Mouse (Mus musculus) embryo, embryonic 10.5 days (tissue): ENCODE measurements around the gene Phtf2.

Experiments
- DNase-seq: peaks from one replicate; pipeline ENCODE4 v3.0.0-alpha.2; 2015; ENCODE audit warnings: low spot score

Gene Phtf2

DNA sequence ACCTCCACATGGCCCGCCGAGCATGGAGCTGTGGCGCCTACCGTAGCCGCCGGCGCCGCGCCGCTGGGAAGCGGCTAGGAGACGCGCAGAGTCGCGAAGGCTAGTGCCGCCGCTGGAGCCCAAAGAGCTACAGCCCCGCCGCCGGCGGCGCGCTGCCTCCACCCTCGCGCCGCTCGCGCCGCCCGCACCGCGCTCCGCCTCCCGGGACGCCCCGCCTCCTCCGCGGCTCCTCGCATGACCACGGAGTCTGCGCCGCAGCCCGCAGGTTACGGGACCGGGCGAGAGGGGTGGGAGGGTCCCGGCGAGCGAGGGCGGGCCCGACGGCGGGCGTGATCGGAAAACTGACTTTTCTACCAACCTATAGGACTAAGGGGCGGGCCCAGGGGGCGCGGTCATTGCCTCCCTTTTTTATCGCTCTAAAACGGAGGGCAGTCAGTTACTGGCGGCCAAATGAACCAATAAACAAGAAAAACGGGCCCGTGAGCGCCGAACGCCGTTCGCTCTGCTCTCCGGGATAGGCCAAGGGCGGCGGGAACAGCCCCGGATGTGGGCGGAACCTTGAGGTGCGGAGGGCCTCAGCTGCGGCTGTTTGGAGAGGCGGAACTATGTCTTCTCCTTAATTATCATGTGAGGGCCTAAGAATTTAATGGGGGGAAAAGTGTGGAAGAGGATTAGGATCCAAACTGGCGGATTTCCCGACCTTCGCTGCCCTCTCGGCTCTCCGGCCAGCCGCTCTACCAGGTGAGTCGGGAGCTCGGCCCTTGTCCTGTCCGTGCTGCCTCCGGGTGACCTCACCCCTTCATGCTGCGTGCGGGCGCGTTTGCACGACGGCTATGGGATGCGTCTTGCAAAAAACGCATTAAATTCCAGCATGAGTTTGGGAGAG lies at the start of gene Phtf2, which contains the start of gene Tmem60:
Phtf2 (minus strand) TSS at position 210 of the 886 bp plus-strand sequence.
Tmem60 (plus strand) TSS at position 277 of the 886 bp plus-strand sequence.
- DNase-seq = peak; percentile 99

DNA sequence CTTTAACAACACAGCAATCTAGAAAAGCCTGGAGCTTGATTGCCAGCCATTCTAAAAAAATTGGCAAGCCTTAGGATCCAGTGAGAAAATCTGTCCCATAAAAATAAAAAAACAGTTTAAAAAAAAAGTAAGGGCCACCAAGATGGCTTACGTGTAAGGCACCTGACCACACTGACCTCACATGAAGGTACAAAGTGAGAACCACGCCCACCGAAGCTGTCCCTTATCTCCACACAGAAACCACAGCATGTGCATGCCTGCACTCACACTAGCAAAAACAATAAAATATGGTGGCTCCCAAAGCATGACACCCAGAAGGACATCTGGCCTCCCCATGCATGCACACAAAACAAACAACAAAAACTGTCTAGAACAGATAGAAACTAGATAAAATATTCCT lies 49.4 kb upstream of the Phtf2 start:
- DNase-seq = no peak

DNA sequence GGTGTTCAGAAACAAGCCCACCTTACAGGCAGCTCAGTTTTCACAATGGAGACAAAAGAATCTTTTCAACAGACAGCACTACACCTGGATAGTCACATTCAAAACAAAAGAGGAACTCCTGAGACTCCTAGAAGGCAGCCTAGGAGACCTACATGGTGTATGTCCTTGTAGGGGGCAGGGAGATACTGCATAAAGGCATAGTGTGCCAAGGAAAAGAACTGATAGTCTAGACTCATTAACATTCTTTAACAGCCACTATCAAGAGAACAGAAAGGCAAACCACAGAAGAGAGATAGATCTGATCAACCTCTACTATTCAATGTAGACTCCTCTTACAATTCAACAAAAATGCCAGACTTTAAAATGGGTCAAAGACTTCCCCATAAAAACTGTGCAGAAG lies 48.5 kb upstream of the Phtf2 start:
- DNase-seq = no peak

DNA sequence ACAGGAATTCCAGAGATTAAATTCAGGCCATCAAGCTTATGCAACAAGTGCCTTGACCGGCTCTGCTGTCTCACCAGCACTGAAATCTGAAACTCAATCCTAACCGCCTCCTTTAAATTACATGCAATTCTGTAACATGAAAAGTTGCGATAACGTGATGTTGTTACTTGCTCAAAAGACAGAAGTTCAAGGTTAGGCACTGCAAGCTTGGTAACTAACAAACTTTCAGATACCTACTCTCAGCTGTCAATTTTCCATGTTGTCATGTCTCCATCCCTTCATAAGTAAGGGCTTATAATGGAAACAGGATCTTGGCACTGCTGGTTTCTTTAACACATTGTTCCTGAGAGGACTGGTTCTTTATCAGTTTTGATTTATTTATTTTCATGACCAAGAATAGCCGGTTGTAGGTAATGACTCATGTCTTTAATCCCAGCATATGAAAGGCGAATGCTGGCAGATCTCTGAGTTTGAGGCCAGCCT lies 47.8 kb upstream of the Phtf2 start:
- DNase-seq = no peak

DNA sequence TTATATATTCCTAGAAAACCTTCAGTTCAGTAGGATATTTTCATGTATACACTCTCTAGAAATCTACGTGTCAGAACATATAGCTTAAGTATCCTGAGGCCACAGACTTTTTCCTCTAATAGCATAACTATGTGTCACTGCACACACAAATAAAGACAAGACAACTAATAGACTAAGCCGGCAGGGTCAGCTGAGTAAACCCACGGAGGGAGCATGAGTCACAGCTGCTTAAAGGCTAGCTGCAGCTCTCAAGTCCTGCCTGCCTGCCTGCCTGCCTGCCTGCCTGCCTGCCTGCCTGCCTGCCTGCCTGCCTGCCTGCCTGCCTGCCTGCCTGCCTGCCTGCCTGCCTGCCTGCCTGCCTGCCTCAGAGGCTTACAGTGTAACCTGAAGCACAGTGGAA lies 43.5 kb upstream of the Phtf2 start:
- no peak for DNase-seq

DNA sequence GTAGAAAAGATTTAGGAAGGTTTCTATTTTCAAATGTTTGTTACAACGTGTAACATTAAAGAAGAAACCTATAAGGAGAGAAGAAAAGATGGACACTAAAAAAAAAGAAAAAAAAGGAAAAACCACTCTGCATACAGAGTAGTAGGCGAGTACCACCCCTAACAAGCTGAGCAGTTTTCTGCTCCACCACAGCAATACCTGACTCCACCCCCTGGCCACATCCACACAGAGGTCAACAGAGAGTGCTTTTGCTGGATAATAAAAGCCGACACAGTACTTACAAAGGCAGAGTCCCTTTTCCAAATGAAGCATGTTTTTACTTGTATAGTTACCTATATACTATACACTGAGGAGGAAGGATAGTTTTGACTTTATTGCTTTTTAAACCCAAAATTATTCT lies 42.7 kb upstream of the Phtf2 start:
- DNase-seq = no peak

DNA sequence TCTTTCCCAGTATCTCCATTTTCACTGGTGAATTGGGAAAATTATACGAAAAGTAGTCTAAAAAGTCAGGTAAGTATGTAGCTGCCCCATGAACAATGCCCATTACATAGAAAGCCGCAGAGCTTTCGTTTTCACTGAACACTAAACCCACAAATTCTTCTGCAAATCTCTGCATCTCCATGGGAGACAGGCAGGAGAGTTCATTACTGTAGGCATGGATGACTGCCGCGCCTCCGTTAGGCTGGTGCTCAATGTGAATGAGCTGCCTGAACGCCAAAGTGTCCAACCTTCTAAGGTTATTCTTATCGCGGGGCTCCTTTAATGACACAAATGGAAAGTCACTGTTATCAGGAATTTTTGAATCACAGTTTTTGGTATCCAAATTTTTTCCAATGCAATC lies 37.6 kb upstream of the Phtf2 start:
- no peak for DNase-seq

DNA sequence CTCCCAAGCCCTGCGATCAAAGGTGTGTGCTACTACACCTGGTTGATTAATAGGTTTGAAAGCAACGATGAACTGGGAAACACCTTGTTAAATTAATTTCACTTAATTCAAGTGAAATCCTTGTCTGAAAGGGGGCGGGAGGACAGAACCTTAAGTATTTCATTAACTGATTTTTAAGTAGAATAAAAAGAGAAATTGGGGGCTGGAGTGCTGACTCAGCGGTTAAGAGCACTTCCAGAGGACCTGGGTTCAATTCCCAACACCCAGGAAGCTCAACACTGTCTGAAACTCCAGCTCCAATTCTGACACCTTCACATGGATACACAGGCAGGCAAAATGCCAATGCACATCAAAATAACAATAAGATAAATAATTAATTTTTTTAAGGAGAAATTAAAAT lies 37.0 kb upstream of the Phtf2 start:
- DNase-seq = no peak

DNA sequence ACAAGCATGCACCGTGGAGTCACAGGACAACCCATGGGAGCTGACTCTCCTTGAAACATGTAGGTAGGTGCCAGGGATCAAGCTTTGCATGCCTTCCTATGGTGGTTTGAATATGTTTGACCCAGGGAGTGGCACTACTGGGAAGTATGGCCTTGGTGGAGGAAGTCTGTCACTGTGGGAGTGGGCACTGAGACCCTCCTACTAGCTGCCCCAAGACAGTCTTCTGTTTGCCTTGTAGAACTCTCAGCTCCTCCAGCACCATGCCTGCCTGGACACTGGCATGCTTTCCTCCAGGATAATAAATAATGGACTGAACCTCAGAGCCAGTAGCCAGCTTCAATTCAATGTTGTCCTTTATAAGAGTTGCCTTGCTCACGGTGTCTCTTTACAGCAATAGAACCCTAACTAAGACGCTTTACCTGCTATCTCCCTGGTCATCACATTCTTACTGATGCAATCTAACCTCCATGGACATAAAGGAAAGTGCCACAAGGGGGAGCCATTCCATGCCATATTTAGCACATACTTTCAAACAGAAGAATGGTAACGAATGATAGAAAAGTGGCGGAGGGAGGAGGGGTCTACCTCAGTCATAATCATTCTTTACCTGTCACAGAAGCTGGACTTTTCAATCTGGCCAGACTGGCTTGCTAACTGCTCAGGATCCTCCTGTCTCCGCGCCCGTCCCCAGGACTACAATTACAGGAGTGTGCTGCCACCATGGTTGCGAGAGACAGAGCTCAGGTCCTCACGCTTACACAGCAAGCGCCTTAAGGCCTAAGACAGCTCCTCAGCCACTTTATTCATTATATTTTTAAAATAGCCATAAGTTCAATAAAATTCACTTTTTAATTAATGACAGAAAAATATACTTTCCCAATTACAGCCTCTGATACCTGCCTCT lies 31.7 kb upstream of the Phtf2 start:
- peak; percentile 78 for DNase-seq

DNA sequence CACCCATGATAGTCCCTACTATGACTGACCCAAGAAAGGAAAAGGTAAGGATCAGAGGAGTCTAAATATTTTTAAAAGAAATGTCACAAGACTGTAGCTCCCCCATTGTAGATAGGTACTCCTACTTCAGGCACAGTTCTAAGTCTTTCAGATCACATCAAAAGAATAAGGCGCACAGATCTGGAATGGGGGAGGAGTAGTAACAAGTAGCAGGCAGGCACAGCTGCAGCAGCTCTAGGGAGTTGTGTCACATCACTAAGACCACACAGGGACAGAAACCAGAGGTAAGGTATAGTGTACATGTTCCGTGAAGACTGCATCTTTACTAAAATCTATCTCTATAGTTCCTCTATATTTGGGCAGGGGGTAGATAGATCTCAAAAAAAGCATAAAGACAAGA lies 29.8 kb upstream of the Phtf2 start:
- no peak for DNase-seq

DNA sequence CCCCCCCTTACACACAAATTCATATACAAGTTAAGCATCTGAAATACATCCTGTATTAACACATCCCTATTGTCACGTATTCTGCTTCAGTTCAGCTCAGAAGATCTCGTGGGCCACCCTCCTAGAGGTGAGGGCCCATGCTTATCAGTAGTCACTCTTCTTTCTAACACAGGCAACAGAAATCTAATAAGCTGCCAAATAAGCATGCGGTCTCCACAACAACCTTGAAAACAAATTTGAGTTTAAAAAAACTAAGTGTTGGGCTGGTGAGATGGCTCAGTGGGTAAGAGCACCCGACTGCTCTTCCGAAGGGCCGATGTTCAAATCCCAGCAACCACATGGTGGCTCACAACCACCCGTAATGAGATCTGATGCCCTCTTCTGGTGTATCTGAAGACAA lies 24.3 kb upstream of the Phtf2 start:
- no peak for DNase-seq

DNA sequence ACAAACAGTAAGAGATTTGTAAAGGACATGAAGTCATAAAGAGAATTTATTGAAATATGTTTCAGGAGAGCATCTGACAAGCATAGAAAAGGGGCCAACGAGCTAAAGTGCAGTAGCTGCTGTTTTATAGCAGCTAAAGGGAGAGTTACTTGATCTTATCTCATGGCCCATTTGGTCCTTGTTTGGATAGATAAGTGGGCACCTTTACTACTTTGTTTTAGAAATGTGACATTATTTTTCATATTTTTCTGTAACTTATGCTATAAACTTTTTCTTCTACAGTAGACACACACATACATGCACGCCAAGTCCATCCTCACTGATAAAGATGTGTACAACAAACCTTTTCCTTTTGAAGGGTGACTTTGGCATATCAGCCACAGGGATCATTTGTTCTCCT lies 23.5 kb upstream of the Phtf2 start:
- no peak for DNase-seq

DNA sequence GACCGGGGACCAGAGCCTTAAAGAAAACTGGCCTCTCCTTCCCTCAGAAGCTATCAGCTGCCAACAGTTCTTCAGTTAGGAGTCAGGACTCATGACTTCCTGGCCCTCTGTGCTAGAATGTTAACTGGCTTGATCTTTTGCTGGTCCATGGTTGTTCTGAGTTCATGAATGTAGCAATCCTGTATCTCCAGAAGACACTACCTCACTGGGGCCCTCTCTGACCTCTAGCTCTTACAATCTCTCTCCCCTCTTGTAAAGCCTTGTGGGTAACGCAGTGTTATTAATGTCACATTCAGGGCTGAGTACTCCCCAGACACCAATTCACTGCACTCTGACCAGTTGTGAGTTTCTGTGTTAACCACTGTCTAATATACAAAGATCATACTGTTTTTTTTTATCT lies 22.7 kb upstream of the Phtf2 start:
- DNase-seq = no peak

DNA sequence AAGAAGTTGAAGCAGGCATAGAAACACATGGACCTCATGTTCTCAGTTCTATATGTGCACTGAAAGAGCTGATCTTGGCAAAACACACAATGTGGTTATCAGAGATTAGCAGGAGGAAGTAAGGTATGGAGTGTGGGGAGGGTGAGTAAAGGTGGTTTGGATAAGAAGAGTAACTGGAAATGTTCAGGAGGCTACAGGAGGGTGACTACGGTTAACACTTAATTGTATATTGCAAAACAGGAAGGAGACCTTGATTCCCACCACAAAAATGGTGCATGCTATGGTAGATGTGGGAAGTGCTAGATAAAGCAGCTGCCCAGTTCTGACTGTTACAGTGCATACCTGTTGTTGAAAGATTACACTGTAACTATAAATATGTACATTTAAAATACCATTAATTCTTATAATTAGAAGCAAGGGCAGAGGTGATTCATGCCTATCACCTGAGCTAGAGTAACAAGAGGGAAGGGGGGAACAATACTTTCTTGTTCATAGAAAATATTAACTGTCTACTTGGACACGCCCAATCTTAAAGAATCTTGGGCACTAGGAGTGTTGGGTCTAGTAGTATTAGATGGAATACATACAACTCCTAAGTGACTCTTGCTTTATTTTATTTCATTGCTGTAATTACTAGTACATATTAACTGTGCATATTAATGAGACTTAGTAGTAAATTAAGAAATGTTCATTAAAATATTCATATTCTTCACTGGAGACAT lies 15.7 kb upstream of the Phtf2 start:
- DNase-seq = no peak

DNA sequence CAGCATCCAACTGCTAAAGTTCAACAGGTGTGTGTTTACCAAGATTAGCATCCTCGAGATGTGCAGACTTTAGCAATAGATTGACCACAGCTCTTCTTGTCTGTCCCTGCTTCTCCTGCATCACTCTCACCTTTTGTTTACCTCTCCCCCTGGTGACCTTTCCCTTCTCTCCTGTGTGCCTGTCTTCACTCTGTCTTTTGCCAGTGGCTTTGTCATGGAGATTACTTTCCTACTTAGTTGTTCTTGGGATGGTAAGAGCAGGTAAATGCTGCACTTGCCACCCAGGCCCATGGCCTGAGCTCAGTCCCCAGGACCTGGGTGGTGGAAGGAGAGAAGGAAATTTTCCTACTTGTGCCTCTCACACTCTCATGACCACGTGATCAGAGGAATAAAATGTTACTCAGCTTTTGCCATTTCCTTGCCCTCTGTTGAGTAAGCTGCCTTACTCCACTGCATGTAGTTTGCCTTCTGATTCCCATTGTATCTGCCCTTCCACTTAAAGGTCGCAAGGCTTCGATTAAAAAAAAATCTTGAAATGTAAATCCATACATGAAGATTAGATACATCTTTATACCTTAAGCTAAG lies 2.2 kb upstream of the Phtf2 start:
- no peak for DNase-seq

DNA sequence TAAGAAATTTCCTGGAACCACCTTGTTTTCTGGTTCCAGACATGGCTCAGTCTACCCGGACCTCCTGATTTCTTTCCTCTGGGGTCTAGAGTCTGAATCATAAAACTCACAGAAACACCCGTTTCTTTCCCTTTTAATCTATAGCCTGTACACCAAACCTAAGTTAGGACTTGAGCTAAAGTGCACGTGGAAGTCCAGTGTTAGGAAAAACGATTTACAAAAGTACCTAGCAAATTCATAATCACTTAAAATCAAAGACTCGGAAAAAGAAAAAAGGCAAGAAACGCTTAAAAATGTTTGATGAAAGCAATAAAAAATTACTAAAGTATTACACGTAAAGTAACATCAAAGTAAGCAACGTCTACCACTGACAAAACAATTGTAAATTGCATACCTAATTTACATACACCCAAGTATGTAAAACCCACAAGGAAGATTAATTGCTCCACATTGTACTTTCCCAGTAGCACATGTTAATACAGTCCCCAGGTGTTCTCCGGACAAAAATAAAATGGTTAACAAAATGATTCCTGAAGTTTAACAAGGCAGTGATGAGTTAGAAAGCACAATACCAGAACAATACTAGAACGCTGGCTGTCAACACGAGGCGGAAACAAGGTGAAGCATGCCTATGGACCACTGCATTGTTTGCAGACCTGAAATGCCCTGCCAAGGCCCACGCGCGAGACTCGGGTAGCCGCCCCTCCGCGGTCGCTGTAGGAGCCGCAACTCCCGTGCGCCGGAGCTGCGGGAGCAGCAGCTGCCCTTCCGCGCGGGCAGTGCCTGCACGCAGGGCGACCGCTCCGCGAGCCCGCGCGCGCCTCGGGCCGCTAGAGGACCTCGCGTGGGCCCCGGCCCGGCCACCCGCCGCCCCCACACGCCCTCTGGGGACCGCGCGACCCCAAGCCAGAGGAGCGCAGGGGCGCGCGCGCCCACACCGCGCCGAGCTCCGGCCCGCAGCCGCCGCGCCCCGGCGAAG lies 838 bp downstream of the Phtf2 start:
- peak; percentile 57 for DNase-seq

DNA sequence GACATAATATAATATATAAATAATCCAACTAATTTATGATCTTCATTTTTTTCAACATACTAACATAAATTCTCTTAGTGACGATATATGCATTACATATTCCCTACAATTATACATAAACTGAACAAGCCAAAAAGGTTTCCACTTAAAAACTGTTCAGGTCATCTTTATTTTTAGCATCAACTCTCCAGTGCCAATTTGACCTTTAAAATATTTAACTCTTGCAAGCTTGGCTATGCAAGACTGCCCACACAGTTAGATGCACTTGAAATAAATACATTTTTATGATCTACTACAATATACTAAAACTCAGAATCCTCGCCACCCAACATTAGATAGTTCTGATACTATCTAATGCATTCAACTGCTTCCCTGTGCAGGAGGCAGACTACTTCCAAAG lies 1.5 kb downstream of the Phtf2 start:
- no peak for DNase-seq

DNA sequence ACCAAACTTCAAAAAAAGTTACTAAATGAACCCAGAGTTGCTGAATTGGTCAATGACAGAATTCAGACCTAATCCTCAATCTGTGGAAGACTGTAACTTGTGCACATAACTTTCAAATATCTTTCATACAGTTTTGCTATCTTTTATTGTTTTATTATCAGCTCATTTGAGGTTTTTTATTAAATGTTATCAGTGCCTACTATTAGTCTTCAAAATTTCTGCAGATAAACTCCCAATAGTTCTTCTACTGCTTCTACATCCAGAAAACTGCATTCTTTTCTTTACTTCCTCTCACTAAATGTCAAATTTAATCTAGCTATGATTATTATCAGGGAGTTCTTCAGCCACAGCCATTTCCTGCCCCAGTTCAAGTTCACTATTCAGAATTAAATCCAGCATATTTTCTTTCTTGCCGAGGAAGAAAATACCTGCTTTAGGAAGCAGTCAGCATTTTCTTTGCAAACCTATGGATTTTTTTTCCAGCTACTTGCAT lies 4.9 kb downstream of the Phtf2 start:
- no peak for DNase-seq

DNA sequence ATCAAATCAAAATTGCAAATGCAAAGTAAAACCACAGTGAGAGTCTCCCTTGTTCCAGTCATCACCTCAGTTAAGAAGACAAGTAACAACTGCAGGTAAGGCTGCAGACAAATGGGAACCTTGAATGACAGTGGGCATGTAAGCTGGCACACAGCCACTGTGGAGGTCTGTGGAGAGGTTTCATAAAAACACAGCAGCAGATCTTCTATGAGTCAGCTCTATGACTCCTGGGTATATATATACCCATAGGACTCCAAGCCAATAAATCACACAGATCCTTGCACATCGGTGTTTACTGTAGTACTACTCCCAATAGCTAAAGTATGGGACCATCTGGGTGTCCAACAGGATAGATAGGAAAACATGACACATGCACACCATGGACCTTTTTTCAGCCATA lies 8.8 kb downstream of the Phtf2 start:
- DNase-seq = no peak

DNA sequence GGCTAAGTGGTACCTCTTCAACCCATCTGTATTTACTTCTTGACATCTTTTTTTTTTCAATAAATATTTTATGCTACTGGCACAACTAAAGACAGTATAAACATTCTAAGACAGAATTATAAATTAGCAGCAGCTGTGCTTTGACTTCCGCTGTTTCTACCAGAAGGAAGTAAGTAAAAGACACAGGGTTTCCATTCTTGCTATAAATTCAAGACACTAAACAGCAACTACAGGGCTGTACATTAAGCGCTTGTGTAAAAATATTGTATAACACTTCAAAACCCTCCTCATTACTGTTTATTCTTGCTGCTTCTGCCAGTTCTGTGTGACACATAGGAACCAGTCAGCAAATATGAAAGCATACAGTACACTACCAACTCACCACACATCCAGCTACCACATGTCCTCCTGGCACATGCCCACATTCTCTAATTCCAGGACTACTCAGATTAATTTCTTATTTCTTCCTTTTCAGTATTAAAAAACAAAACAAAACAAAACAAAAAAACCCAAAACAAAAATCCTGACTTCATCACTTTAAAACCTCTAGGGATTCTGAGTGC lies 16.6 kb downstream of the Phtf2 start:
- no peak for DNase-seq
